Comparison of ENCODE assay signal across 8 mouse cellular contexts in the genomic region with DNA sequence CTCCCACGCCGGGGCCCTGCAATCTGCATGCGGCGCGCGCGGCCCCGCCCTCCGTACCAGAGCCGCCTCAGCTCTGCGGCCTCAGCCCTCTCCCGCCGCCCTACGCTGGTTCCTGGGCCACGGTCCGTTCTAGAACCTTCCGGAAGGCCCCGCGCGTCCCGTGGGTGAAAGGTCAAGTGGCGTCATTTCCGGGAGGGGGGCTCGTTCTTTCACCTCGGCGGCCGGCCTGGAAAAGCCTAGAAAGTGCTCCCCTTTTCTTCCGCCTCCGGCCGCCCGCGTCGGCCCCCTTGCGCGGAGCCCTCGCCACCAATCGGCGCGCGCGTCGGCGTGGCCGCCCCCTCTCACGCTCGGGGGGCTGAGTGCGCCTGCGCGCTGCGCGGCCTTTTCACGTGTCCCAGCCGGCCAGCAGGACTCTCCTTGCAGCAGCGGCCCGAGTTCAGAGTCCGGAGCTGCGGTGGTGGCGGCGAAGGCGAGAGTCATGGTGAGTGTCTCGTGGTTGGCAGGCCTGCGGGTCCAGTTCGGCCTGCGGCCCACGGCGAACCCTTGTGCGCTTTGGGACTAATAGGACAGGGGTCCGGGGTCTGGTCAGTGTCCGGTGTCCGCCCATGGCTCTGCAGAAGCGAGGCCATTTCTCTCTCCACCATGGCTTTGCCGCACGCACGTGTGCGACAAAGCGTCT. TPM values are rescaled to one million over a fixed set of nuclear protein-coding genes. Genes with fewer than 3 reads are reported as not detected.
DNase-seq lines count a peak whose midpoint lies in the region; ATAC-seq lines count a peak whose summit lies in the region.

Gene Hspe1 (plus strand): TSS at position 201 of the 679 bp plus-strand sequence.
Gene Hspd1 (minus strand): TSS at position 312 of the 679 bp plus-strand sequence.

- DNase-seq in ZHBTc4 (ENCODE audit: low read depth, low spot score), result peak; percentile 99
- peak; percentile 97 to 98 for DNase-seq in gastrocnemius, adult 8-10 months (ENCODE audit: low spot score in 2 of 2)
- DNase-seq in hindlimb bud, embryonic 11.5 days (ENCODE audit: extremely low spot score, low read depth, low spot score), result peak; percentile 92
- peak; percentile 96 for DNase-seq in left cerebral cortex, adult 8-10 months (ENCODE audit: low spot score in 2 of 2)
- peak; percentile 99 for DNase-seq in right cerebral cortex, postnatal 10 days (ENCODE audit: low spot score in 2 of 2)
- DNase-seq in urinary bladder, postnatal 25 days (ENCODE audit: low spot score), result peak; percentile 99

- H3K4me3 ChIP-seq in megakaryocyte, embryonic 14.5 days (replicated peaks), result peak within 1 kb of the TSS; percentile 97

- H3K36me3 ChIP-seq in megakaryocyte, embryonic 14.5 days (replicated peaks; ENCODE audit: low read length), result peaks cover 50% of the 10 kb centered on the region

- H3K9me3 ChIP-seq in megakaryocyte, embryonic 14.5 days, result no peaks in the 10 kb centered on the region

- peaks cover 45% of the 10 kb centered on the region for H3K4me1 ChIP-seq in megakaryocyte, embryonic 14.5 days

- ATAC-seq in common myeloid progenitor, adult 5-6 weeks (replicated peaks; ENCODE audit: low read depth, poor library complexity, severe bottlenecking), result peak; percentile 83

- no peaks in the 10 kb centered on the region for H3K27me3 ChIP-seq in megakaryocyte, embryonic 14.5 days (replicated peaks)

RNA-seq across cellular contexts. Expression of gene Hspe1, which starts in this region (rescaled TPM):
- total RNA-seq in common myeloid progenitor, adult 5-6 weeks (2017), result 548 and 584 TPM in 2 replicates
- 100 to 1,000 TPM in 2 of 4 experiments, 10 to 100 TPM in 2; 83.2 to 102 (median 92.9) TPM for total RNA-seq in gastrocnemius, adult 8-10 months (2022)
- 10 to 100 TPM; 81.3 to 92.6 (median 87.8) TPM for total RNA-seq in left cerebral cortex, adult 8-10 months (2022)
- polyA plus RNA-seq in megakaryocyte, embryonic 14.5 days (2012; ENCODE audit: insufficient read depth, low replicate concordance), result 21.9 and 66.1 TPM in 2 replicates

RNA-seq across cellular contexts. Expression of gene Hspd1, which starts in this region (rescaled TPM):
- total RNA-seq in common myeloid progenitor, adult 5-6 weeks (2017), result 519 and 524 TPM in 2 replicates
- 100 to 1,000 TPM; 158 to 189 (median 168) TPM for total RNA-seq in gastrocnemius, adult 8-10 months (2022)
- 100 to 1,000 TPM; 148 to 176 (median 154) TPM for total RNA-seq in left cerebral cortex, adult 8-10 months (2022)
- polyA plus RNA-seq in megakaryocyte, embryonic 14.5 days (2012; ENCODE audit: insufficient read depth, low replicate concordance), result 11.8 and 31.5 TPM in 2 replicates

Comparison
In these comparisons a context has a peak if more than half of its experiments do, and no peak if none do; other contexts are left out.
1. Peak in every context shown above with its lines: DNase-seq, ATAC-seq and H3K4me3 ChIP-seq.